Mouse (Mus musculus) hindbrain, embryonic 12.5 days (tissue): ENCODE data around the gene Lipc. TPM values are rescaled to one million over a fixed set of nuclear protein-coding genes. Genes with fewer than 3 reads are reported as not detected.

Source experiments
- ATAC-seq: fragments of 200-750 bp; cut with Nextera tagmentation; 2 replicates; pipeline ENCODE4 v1.8.0; 2017; ENCODE audit warnings: moderate TSS enrichment; ENCODE audit not compliant: low FRiP score
- H3K27ac ChIP-seq: fragments of 300-500 bp; sonication (generic); 2 replicates; pipeline ENCODE4 v1.5.1; 2016; ENCODE audit warnings: mild to moderate bottlenecking
- H3K27me3 ChIP-seq: fragments of 300-500 bp; sonication (generic); 2 replicates; pipeline ENCODE4 v1.6.1; 2016; ENCODE audit warnings: mild to moderate bottlenecking
- H3K36me3 ChIP-seq: fragments of 300-500 bp; sonication (generic); 2 replicates; pipeline ENCODE4 v1.6.1; 2016; ENCODE audit warnings: mild to moderate bottlenecking
- H3K4me1 ChIP-seq: fragments of 300-500 bp; sonication (generic); 2 replicates; pipeline ENCODE4 v1.6.1; 2016
- H3K4me2 ChIP-seq: fragments of 300-500 bp; sonication (generic); replicated peaks from 2 replicates; pipeline ENCODE4 v1.6.1; 2016; ENCODE audit warnings: mild to moderate bottlenecking
- H3K4me3 ChIP-seq: fragments of 300-500 bp; sonication (generic); 2 replicates; pipeline ENCODE4 v1.5.1; 2016; ENCODE audit warnings: mild to moderate bottlenecking
- H3K9ac ChIP-seq: fragments of 300-500 bp; sonication (generic); 2 replicates; pipeline ENCODE4 v1.6.1; 2016; ENCODE audit warnings: mild to moderate bottlenecking, moderate library complexity
- H3K9me3 ChIP-seq: fragments of 300-500 bp; sonication (generic); replicated peaks from 2 replicates; pipeline ENCODE4 v1.6.1; 2016; ENCODE audit warnings: mild to moderate bottlenecking
- WGBS: fragments of 180-500 bp; shearing (Covaris S2); methylation state at CpG from one replicate; pipeline ENCODE4 v1.1.7; 2016; 5-methylcytosine and 5-hydroxymethylcytosine counted together
- polyA plus RNA-seq: library from polyadenylated mRNA; unstranded; fragments of >200 nt; fragmentation: Nextera tagmentation; extraction: Ambion mirVana; gene quantifications from 2 replicates; pipeline ENCODE4 v1.2.1, GENCODE M21; 2016

The Lipc gene
- polyA plus RNA-seq, 1 experiment from 2014 or later = 0.70 TPM

DNA sequence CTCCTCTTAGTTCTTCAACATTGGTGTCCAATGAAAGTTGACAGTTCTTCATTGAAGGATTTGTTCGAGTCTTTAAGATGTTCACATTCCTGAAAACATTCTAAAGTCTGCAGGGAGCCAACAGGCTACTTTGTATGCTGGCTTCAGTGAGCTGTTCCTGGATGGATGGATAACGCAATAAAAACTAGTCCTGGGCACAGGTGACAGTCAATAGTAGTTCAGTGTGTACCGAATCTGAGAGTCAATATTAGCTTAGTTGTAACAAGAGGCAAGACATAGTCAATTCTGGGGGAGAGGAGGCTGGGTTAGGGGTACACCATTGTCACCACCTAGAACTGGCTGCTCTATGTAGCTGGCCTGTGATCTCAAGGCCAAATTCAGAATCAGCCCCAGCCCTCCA lies 17.2 kb upstream of the Lipc start:
- ATAC-seq = no peak

DNA sequence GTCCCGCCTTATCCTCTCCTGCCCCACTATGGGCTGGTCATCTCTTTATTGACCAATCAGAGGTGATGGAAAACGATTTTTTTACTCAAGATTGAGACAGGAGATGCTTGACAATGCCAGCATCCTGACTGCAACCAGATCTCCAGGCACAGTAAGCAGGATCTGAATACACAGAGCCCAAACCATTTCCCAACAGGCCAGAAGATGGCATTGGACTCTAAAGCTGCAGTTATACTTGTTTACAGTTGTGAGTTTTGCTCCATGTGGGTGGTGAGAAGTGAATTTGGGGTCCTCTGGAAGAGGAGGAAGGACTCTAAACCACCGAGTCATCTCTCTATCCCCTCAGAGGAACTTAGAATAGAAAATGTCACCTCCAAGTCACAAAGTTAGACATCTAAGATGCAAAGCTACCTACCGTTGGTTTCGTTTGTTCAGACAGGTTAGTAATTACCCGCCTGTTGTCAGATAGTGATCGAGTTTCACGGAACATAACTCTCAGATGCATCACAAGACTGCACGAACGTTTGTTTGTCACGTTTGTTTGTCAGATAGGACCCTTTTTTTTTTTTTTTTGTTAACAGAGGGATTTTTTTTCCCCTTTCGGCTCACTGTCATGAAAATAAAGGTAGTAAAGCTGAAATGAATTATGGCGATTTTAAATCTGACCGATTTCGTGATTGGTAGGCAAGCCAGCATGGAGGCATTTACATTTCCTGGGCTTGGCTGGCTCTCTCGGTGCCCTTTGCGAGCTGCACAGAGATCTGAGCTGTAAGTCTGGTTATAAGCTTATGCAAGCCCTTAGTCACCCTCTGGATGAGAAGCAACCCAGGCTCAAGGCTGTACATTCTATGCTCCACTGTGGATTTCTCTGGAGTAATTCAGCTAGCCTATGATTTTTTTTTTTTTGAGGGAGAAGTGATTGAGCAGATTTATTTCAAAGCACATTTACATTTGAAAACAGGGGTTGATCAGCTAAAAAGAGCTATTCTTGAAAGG lies 14.3 kb upstream of the Lipc start:
- no peak overlapping the region for H3K4me2 ChIP-seq
- WGBS = 84% methylated on average over 17 of the region's 17 CpGs
- H3K9ac ChIP-seq = no peak overlapping the region
- H3K27ac ChIP-seq = no peak overlapping the region
- peaks cover 2% of the 10 kb centered on the region; the same call in 1 of the 2 replicates for H3K4me1 ChIP-seq
- H3K4me3 ChIP-seq = no peak overlapping the region
- H3K9me3 ChIP-seq = no peaks in the 10 kb centered on the region
- H3K36me3 ChIP-seq = no peaks in the 10 kb centered on the region
- no peak for ATAC-seq
- no peaks in the 10 kb centered on the region for H3K27me3 ChIP-seq

More for the DNA sequence above, 17.2 kb upstream of the Lipc start:
- H3K4me3 ChIP-seq = no peak overlapping the region
- no peaks in the 10 kb centered on the region for H3K27me3 ChIP-seq
- H3K4me1 ChIP-seq = no peaks in the 10 kb centered on the region
- 76% methylated on average over 3 of the region's 3 CpGs for WGBS
- no peak overlapping the region for H3K9ac ChIP-seq
- no peak overlapping the region for H3K4me2 ChIP-seq
- no peaks in the 10 kb centered on the region for H3K36me3 ChIP-seq
- no peak overlapping the region for H3K27ac ChIP-seq
- no peaks in the 10 kb centered on the region for H3K9me3 ChIP-seq

DNA sequence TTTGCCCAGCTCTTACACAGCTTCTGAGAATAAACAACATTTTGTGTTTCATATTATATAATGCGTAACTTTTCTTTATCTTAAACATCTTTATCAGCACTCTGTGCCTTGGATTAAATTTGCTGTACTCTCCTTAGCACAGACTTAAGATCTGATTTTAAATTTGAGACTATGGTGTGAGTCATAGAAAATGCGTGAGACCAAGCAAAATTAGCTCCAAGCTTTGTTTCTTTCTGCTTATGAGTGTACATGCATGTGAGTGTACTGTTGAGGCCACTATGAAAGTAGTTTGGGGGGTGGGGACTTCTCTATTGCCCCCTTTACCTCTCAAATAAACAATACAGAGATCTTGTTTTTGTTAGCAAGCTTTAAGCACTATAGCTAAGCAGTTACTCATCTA lies 13.4 kb upstream of the Lipc start:
- no peak for ATAC-seq
- Histone ChIP-seq H3K4me3 (no peak overlapping the region), H3K9me3 (no peaks in the 10 kb centered on the region), H3K4me1 (peaks cover 2% of the 10 kb centered on the region; the same call in 1 of the 2 replicates), H3K27ac (no peak overlapping the region), H3K36me3 (no peaks in the 10 kb centered on the region), H3K9ac (no peak overlapping the region), H3K4me2 (no peak overlapping the region), H3K27me3 (no peaks in the 10 kb centered on the region)
- WGBS = 95% methylated on average over 2 of the region's 2 CpGs

DNA sequence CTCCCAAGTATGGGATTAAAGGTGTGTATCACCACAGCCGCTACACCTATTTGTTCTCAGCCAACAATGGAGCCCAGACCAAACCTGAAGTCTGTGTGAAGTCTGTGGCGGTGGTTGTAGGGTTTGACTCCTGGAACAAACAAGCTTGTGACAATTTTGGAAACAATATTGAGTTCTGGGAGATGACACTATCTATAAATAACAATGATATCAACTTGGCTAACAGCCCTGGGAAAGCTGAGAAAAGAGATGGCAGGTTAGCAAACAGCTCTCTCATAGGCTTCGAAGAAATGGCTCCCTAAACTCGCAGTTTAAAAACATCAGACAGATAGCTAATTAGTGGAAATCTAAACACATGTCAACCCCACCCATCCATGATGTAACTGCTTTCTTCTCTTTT lies 13.0 kb upstream of the Lipc start:
- no peak overlapping the region for H3K27ac ChIP-seq
- 95% methylated on average over 4 of the region's 4 CpGs for WGBS
- no peaks in the 10 kb centered on the region for H3K36me3 ChIP-seq

DNA sequence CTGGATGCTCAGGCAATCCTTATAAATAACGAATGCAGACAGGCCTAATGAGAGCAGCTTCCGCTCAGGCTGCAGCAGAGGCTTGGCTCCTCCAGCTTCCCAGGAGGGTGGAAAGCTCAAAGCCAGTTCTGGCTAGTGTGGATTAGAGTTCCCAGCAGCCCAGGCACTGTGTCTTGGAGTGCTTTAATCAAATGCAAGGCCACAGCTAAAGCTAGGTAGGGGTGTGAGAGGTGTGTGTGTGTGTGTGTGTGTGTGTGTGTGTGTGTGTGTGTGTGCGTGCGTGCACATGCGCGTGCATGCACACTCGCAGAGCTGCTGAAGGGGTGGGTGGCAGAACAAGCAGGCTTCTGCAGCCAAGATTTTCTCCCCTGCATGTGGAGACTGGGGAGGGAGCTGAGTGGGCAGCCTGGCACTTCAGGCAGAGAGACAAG lies 11.4 kb upstream of the Lipc start:
- WGBS = 80% methylated on average over 7 of the region's 7 CpGs
- Histone ChIP-seq H3K4me1 (peaks cover 2% of the 10 kb centered on the region; the same call in 1 of the 2 replicates), H3K27me3 (no peaks in the 10 kb centered on the region), H3K4me3 (no peak overlapping the region), H3K27ac (0 out of 2 replicates have a peak overlapping the region, but pooled peaks have one; percentile 13), H3K9ac (no peak overlapping the region), H3K9me3 (no peaks in the 10 kb centered on the region), H3K36me3 (no peaks in the 10 kb centered on the region), H3K4me2 (no peak overlapping the region)
- ATAC-seq = no peak

More for the DNA sequence above, 13.0 kb upstream of the Lipc start:
- Histone ChIP-seq H3K4me2 (no peak overlapping the region), H3K27me3 (no peaks in the 10 kb centered on the region), H3K9me3 (no peaks in the 10 kb centered on the region), H3K4me3 (no peak overlapping the region), H3K4me1 (peaks cover 2% of the 10 kb centered on the region; the same call in 1 of the 2 replicates), H3K9ac (no peak overlapping the region)
- ATAC-seq = no peak

- H3K4me2 ChIP-seq = no peak overlapping the region
- H3K4me3 ChIP-seq = no peak overlapping the region
- H3K9ac ChIP-seq = no peak overlapping the region
- ATAC-seq = no peak
- peaks cover 2% of the 10 kb centered on the region; the same call in 1 of the 2 replicates for H3K4me1 ChIP-seq
- H3K9me3 ChIP-seq = no peaks in the 10 kb centered on the region
- H3K27me3 ChIP-seq = no peaks in the 10 kb centered on the region
- WGBS = 91% methylated on average over 2 of the region's 2 CpGs
- 0 out of 2 replicates have a peak overlapping the region, but pooled peaks have one; percentile 13 for H3K27ac ChIP-seq
- H3K36me3 ChIP-seq = no peaks in the 10 kb centered on the region
Observed at GRCm38 (mm10) chr9:70962781-70963455, 10.9 kb upstream of the Lipc start.

DNA sequence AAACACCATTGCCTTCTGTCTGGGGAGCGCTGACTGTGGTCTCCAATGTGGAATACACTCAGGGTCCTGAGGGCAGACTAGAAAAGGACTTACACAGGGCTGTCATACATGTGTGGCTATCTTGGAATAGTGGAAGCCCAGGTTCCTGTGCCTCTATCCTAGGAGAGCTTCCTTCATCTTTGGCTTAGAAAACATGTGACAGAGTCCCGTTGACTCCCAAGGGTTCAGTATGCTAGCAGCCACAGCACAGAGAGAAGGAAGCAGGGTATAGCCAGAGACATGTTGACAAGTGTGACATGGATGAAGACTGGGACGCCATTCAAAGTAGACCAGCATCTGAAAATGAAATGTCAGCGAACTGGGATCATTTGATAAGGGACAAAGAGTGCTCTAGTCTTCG lies 8.3 kb upstream of the Lipc start:
- Histone ChIP-seq H3K4me3 (no peak overlapping the region), H3K36me3 (no peaks in the 10 kb centered on the region), H3K27ac (no peak overlapping the region), H3K4me1 (peaks cover 2% of the 10 kb centered on the region; the same call in 1 of the 2 replicates), H3K4me2 (no peak overlapping the region), H3K9ac (no peak overlapping the region), H3K27me3 (no peaks in the 10 kb centered on the region), H3K9me3 (no peaks in the 10 kb centered on the region)
- WGBS = 85% methylated on average over 5 of the region's 5 CpGs
- no peak for ATAC-seq

DNA sequence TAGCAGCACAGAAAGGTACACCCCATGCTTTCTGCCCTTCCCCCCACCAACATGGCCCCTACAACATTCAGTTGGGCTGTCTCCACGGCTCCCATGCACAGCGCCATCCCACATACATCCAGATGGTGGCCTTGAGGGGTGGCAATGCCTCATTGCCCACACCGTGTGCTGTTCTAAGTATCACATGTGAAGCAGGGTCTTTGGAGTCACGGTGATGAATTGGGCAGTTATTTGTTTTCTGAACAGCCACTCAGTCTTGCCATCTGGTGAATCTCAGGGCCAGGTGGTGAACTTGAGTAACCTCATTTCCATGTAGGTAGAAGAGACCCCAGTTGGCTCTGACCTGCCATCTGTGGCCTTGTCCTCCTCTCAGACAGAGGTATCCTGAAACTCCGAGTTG lies 7.8 kb upstream of the Lipc start:
- H3K9ac ChIP-seq = no peak overlapping the region
- H3K9me3 ChIP-seq = no peaks in the 10 kb centered on the region
- H3K27me3 ChIP-seq = no peaks in the 10 kb centered on the region
- WGBS = 74% methylated on average over 5 of the region's 5 CpGs
- no peaks in the 10 kb centered on the region for H3K36me3 ChIP-seq
- no peak for ATAC-seq
- H3K4me2 ChIP-seq = no peak overlapping the region
- H3K4me3 ChIP-seq = no peak overlapping the region
- no peak overlapping the region for H3K27ac ChIP-seq
- H3K4me1 ChIP-seq = peaks cover 2% of the 10 kb centered on the region; the same call in 1 of the 2 replicates

DNA sequence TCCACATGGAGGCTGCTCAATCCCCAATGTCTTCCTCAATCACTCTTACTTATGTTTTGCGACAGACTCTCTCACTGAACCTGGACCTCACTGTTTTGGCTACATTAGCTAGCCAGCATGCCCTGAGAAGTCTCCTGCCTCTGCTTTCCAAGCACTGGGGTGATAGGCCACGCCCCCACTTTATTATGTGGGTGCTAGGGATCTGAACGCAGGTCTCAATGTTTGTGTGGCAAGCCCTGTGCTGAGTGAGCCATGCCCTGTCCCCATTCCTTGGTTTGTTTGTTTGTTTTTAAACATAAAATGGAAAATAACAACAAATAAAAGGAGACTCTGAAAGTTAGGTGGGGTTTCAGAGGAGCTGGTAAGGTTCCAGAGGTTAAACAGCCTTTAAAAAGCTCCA lies 7.4 kb upstream of the Lipc start:
- no peak overlapping the region for H3K9ac ChIP-seq
- no peak overlapping the region for H3K4me2 ChIP-seq
- no peaks in the 10 kb centered on the region for H3K27me3 ChIP-seq
- no peak overlapping the region for H3K27ac ChIP-seq
- peaks cover 2% of the 10 kb centered on the region; the same call in 1 of the 2 replicates for H3K4me1 ChIP-seq
- 87% methylated on average over 3 of the region's 3 CpGs for WGBS
- H3K36me3 ChIP-seq = no peaks in the 10 kb centered on the region
- no peak overlapping the region for H3K4me3 ChIP-seq
- no peaks in the 10 kb centered on the region for H3K9me3 ChIP-seq
- no peak for ATAC-seq

GRCm38 (mm10) chr9:70958381-70958780 lies 6.4 kb upstream of the Lipc start:
- Histone ChIP-seq H3K27me3 (no peaks in the 10 kb centered on the region), H3K4me1 (peaks cover 2% of the 10 kb centered on the region; the same call in 1 of the 2 replicates)
- 77% methylated on average over 5 of the region's 5 CpGs for WGBS

GRCm38 (mm10) chr9:70957717-70958116 lies 5.7 kb upstream of the Lipc start:
- ATAC-seq = no peak
- Histone ChIP-seq H3K4me1 (no peaks in the 10 kb centered on the region), H3K27ac (no peak overlapping the region), H3K9me3 (no peaks in the 10 kb centered on the region), H3K27me3 (no peaks in the 10 kb centered on the region), H3K4me3 (no peak overlapping the region), H3K36me3 (no peaks in the 10 kb centered on the region), H3K4me2 (no peak overlapping the region), H3K9ac (no peak overlapping the region)
- 67% methylated on average over 3 of the region's 3 CpGs for WGBS

More at GRCm38 (mm10) chr9:70958381-70958780, 6.4 kb upstream of the Lipc start:
- H3K27ac ChIP-seq = no peak overlapping the region
- no peak for ATAC-seq
- no peaks in the 10 kb centered on the region for H3K36me3 ChIP-seq
- no peak overlapping the region for H3K4me2 ChIP-seq
- H3K4me3 ChIP-seq = no peak overlapping the region
- no peak overlapping the region for H3K9ac ChIP-seq
- H3K9me3 ChIP-seq = no peaks in the 10 kb centered on the region

DNA sequence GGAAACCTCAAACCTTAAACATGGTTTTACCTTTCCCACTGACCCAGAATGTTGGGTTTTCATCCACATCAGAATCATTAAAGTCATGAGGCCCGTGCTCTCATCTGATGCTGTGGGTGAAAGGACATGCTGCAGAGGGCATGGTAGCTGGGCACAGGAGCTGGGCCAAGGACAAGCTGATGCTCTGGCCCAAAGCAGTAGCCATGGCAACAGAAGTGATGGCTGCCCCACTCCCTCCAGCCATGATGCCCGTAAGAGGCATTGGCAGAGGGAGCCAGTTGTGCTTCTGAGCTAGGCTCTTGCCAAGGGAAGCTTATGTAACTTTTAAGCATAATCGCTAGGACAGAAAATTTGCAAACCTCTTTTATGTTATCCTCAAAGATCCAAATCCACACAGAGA lies 2.2 kb upstream of the Lipc start:
- Histone ChIP-seq H3K27me3 (no peaks in the 10 kb centered on the region), H3K9me3 (no peaks in the 10 kb centered on the region), H3K4me1 (no peaks in the 10 kb centered on the region), H3K27ac (no peak overlapping the region), H3K36me3 (no peaks in the 10 kb centered on the region), H3K4me2 (no peak overlapping the region), H3K9ac (no peak overlapping the region), H3K4me3 (no peak overlapping the region)
- ATAC-seq = no peak
- 82% methylated on average over 3 of the region's 3 CpGs for WGBS
